Mouse (Mus musculus): ENCODE results near the gene Pcdh15.

Gene Pcdh15

DNA sequence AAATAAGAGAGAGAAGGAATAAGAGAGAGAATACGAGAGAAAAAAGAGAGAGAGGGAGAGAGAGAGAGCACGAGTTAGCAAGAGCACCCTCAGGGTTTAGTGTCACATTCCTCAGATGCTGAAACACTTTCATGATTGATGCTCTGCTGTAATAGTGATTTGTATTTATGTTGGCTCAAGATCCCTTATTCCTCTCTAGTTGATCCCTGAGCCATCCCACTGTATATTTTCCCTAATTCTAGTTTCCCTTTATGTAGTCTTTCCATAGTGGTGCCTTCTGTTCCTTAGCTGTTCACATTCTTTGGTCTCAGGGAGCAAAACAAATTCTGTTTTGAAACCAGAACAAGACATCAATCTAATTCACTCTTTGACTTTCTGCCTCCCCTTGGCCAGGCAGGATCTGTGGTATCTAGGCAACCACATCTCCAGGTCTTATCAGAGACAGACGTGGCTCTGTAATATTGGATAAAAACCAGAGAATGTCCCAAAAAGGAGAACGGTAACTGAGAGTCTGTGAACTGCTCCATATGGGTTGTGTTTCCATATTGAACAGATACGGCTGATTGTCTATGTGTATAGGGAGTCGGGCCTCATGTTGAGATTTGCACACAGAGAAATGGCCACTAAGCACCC is 1170.6 kb downstream of the Pcdh15 start:
- DNase-seq (ENCODE audit: extremely low spot score, low spot score) = no peak

DNA sequence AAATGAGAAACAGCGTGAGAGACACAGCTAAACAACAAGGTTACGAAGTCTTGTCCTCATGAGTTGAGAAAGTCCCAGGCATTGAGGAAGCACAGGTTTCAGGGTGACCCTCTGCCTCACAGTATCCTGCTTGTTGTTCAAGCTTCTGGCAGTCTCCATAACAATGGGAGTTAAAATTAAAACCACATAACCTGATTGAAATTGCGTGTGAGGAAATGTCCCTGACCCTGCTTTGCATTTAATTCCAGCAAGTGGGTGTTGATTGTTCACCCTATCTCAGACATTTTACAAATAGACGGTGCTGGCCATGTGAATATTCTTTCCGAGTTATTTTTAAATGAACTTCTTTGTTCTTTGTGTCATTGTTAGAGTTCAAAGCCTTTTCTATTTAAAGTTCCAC is 1171.8 kb downstream of the Pcdh15 start:
- no peak for DNase-seq (ENCODE audit: extremely low spot score, low spot score)

DNA sequence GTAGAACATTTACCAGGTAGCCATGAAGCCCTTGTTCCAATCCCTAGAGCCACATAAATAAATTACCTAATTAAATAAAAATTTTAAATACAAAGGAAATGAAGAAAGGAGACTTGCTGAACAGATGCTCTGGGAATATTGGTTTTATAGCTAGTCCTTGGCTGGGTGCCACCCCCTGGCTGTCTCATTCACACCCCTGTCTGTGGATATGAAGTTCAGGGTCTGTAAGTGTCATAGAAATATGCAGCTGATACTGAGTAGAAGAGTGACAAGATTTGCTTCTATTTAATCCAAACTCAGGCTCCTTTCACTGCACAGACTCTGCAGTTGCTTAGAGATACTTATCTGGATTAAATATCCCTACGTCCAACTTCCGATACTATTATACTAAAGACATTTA is 1205.0 kb downstream of the Pcdh15 start:
- DNase-seq (ENCODE audit: extremely low spot score, low spot score) = no peak

DNA sequence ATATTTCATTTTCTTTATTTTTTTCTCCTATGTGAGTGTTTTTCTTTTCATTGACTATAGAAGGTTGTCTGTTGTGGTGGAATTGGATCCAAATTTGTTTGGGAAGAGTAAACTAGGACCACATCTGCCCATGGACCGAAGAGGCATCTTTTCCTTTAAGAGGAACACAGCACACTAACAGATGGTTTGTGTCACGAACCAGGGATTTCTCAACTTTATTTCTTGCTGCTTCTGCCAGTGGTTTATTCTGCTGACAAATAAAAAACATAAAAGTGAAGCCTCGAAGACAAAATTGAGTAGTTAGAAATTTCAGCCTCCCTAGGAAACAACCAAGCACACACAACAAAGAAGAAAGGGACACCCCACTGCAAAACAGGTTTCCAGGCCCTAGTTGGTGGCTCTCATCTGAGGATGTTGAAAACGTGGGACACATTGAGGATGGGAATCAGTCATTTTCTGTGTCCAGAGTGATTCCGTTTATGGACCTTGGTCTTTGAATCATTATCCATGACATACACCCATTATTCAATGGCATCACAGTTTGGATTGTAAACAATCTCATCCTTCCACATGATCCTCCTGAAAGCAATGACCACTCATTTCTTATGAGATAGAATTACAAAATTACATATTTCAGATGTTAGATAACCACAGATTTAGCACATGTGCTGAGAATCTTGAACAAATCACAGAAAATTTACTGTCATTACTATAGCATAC is 1206.5 kb downstream of the Pcdh15 start:
- no peak for DNase-seq (ENCODE audit: extremely low spot score, low spot score)

DNA sequence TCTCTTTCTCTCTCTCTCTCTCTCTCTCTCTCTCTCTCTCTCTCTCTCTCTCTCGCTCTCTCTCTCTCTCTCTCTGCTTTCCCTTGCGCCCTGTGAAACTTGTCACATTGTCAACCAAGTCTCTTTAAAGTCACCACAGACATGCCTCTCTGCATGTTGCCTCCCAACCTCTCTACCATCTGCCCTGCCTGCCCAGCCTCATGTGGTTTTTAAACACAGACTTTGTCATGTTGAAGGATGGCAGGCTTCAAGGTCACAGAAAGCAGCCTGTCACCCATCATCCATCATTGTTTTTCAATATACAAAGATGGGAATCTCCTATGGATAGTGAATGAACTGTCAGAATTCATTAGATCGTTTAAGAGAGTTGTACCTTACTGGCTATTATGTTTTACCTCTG is 1207.9 kb downstream of the Pcdh15 start:
- no peak for DNase-seq (ENCODE audit: extremely low spot score, low spot score)

GRCm38 (mm10) chr10:74316091-74316490 is 1216.9 kb downstream of the Pcdh15 start:
- DNase-seq (ENCODE audit: extremely low spot score, low spot score) = no peak

- DNase-seq (ENCODE audit: extremely low spot score, low spot score) = no peak
These were observed 1236.3 kb downstream of the Pcdh15 start for GRCm38 (mm10) chr10:74335412-74335811.

- no peak for DNase-seq (ENCODE audit: extremely low spot score, low spot score)
These were observed 1240.4 kb downstream of the Pcdh15 start for GRCm38 (mm10) chr10:74339247-74340160.

GRCm38 (mm10) chr10:74359526-74359925 is 1260.4 kb downstream of the Pcdh15 start:
- DNase-seq (ENCODE audit: extremely low spot score, low spot score) = no peak

- DNase-seq (ENCODE audit: extremely low spot score, low spot score) = no peak
These were observed 1279.6 kb downstream of the Pcdh15 start for GRCm38 (mm10) chr10:74378697-74379096.

GRCm38 (mm10) chr10:74379276-74380134 is 1280.4 kb downstream of the Pcdh15 start:
- DNase-seq (ENCODE audit: extremely low spot score, low spot score) = no peak

DNA sequence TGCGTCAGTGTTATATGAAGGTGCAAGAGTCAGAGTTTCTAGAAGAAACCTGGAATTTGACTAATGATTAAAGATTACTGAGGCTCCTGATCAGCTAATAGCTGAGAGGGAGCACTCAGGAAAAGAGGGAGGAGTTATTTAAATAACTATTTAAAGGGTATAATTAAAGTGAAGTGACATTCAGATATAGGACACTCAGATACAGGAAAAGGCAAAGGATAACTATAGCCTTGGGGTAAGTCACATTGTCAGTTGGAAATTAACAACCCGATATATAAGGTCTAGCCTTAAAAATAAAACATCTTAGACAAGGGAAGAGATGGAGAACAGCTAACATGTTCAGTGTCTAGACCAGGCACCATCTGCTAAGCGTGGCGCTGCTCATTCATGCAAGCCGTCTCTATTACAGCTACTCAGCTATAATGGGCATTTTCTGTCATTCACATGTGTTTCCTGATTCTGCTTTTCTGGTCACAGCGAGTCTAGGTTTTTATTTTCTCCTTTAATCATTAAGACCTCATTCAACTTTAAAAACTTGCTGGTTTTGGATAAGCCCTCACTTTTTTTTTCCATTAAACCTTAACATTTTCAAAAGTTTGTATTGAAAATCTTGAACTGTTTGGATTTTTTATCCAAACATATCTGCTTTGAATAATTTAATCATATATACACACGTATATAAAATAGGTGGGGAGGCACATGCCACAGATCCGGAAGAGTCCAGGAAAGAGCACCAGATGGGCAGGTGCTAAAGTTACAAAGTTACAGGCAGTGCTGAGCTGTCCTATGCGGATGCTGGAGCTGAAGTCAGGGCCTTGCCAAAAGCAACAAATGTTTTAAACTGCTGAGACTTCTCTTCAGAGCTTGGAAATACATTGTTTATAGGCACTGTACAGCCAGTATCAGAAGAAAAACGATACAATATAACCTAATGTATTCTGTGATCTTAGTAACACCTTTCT is 1288.7 kb downstream of the Pcdh15 start:
- DNase-seq (ENCODE audit: extremely low spot score, low spot score) = no peak

DNA sequence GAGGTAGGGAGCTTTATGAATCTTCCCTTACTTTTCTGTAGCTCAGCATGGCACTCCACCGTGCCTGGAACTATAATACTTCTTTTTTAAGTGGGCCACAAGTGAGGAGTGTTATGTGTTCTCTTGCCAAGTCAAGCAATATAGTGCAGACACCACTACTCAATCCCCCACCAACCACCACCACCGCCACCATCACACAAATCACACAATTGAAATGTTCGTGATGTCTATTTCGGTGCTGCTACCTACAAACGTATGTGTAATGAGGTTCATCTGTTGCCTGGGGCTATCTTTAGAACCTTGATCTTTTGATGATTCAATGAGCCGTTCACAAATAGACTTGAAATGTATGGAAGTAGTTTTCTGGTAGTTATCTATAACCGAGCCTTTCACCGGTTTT is 1304.0 kb downstream of the Pcdh15 start:
- DNase-seq (ENCODE audit: extremely low spot score, low spot score) = no peak

- DNase-seq (ENCODE audit: extremely low spot score, low spot score) = no peak
These were observed 1314.9 kb downstream of the Pcdh15 start for GRCm38 (mm10) chr10:74414021-74414420.

DNA sequence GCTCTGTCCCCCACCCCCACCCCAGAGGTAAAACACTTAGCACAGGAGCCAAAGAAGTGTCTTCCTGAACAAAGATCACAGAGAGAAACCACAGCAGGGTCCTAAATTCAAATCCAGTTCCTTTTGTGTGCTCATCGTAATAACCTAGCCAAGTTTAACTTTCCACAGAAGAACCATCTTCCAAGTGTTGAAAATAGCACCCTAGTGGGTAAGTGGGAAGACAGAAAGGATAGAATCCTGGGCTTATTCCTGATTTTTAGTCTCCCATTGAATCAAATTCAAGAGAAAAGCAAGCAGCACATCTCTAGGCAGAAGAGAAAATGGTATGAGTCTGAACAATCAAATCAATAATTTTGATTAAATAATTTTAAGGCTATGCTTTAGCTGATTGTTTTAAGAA is 1315.8 kb downstream of the Pcdh15 start:
- no peak for DNase-seq (ENCODE audit: extremely low spot score, low spot score)

- no peak for DNase-seq (ENCODE audit: extremely low spot score, low spot score)
These were observed 1316.2 kb downstream of the Pcdh15 start for GRCm38 (mm10) chr10:74415359-74415758.

DNA sequence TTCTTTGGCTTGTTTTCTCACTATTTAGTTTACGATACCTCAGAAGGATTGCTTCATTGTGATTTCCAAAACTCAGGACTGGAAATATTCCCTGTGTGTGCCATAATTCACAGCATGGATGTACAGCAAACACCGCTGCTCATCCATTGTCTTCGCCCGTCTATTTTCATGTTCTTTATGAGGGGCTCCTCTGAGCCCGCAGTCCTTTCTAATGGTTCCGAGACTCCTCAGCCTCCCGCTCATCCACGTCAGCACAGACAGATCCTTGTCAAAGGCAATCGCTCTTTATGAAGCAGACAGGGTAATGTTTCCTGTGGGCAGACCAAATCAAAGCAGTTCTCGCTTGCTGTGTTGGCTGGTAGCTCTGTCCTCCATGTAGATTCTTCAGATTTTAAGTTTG is 1316.8 kb downstream of the Pcdh15 start:
- DNase-seq (ENCODE audit: extremely low spot score, low spot score) = no peak

- DNase-seq (ENCODE audit: extremely low spot score, low spot score) = no peak
These were observed 1350.9 kb downstream of the Pcdh15 start for GRCm38 (mm10) chr10:74450069-74450468.

DNA sequence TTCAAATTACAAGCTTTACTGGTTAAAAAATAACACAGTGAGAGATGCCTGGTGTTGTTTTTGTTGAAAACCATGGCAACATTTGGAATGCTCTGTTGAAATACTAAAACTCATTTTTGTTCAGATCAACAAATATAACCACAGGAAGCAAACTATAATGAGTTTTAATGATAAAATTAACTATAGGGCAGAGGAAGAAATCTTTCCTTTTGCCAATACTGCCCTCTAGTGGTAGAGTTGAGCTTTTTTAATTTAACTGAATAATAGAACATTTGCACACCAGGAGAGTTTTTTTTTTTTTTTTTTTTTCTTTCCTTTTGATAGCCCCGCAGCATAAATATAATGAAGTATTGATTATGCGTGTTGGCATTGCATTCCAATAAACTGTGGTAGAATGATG is 1364.8 kb downstream of the Pcdh15 start:
- DNase-seq (ENCODE audit: extremely low spot score, low spot score) = no peak

GRCm38 (mm10) chr10:74480779-74481178 is 1381.6 kb downstream of the Pcdh15 start:
- DNase-seq (ENCODE audit: extremely low spot score, low spot score) = no peak

Measured in neural tube, embryonic 10.5 days (tissue).